Mouse (Mus musculus): Measurements from ENCODE around the gene Fbxo8.

Gene Fbxo8

GRCm38 (mm10) chr8:56611736-56612135 lies 60.8 kb downstream of the Fbxo8 start:
- DNase-seq (ENCODE audit: low spot score in 2 of 2): no peak

- no peak for DNase-seq (ENCODE audit: low spot score in 2 of 2)
Measured at GRCm38 (mm10) chr8:56614235-56614634, 63.3 kb downstream of the Fbxo8 start.

DNA sequence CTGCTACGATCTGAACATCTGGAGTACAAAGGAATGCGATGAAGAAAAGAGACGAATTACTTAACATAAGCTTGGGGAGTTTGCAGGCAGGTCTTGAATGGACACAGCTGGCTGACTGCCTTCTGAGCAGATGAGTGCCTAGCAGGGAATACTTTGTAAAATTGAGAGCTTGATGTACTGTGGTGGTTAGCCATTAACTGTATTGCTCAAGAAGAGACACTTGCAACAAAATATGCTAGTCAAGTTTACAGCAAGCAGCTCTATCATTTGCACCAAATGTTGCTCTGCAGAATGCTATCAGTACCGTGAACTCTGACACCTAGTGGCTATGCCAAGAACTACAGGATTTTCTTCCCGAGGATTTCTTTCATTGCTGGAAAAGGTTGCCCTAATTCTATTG lies 64.1 kb downstream of the Fbxo8 start:
- peak; percentile 34 to 41 for DNase-seq (ENCODE audit: low spot score in 2 of 2)

DNA sequence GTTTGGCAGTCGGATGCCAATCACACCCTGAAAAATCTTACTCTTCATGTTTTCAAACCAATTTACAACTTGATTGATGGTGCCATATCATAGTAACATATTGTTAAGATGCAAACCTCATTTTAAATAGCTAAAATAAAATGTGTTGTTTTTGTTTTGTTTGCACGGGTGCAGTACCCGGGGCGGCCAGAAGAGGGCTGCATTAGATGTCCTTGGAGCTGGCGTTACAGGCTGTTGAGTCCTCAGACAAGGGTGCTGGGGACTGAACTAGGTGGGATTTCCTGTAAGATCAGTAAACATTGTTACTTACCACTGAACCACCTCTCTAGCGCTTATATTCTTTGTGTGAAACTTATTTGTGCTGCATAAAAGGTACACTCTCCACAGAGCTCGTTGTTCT lies 65.4 kb downstream of the Fbxo8 start:
- DNase-seq (ENCODE audit: low spot score in 2 of 2): no peak

DNA sequence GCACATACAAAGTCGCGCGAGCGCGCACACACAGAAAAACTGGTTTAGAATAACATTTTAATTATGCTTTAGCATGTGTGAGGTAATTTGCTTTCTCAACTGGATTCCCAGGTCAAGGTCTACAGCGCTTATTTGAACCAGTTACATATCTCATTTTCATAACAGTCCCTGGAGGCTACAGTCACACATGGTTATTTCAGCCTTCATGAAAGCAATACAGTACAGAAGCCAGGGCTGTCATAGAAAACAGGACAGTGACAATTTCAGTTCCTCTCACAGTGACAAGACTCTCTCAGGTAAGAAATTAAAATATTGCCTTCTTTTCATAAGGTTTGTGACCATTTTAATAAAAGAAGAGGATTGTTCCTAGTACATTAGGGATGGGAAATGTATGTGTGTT lies 66.4 kb downstream of the Fbxo8 start:
- DNase-seq (ENCODE audit: low spot score in 2 of 2): no peak

DNA sequence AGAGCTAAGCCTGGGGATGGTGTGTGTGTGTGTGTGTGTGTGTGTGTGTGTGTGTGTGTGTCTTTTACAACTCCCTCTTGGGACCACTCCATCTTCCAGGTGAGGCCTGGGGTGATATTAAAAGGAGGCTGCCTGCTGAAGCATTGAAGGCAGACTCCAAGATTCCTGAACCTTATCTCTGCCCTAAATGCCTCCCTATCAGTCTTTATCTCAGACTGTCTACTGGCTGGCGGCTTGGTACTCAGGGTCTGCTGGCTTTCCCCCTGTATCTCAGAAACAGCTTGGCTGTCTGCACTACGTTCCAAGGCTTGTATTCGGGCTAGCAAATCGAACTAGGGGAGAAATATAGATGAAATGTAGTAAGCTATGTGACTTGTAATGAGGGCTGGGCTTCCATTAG lies 68.2 kb downstream of the Fbxo8 start:
- no peak for DNase-seq (ENCODE audit: low spot score in 2 of 2)

DNA sequence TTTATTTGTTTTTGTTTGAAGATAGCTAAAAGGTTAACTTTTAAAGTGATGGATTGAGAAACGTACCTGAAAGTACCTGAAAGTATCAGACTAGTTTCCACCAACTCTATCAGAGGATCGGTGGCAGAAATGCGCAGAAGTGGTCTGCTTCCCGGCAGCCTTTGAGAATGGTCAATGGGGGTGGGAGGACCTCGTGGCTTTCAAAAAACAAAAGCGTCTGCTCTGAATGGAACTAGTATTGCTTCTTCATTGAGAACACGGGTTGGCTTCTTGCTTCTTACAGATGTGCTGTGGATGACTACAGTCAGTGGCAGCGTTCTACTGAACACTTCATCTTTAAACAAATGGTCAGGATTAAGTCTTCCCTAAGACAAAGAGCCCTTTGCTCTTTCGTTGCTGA lies 68.7 kb downstream of the Fbxo8 start:
- DNase-seq (ENCODE audit: low spot score in 2 of 2): no peak

DNA sequence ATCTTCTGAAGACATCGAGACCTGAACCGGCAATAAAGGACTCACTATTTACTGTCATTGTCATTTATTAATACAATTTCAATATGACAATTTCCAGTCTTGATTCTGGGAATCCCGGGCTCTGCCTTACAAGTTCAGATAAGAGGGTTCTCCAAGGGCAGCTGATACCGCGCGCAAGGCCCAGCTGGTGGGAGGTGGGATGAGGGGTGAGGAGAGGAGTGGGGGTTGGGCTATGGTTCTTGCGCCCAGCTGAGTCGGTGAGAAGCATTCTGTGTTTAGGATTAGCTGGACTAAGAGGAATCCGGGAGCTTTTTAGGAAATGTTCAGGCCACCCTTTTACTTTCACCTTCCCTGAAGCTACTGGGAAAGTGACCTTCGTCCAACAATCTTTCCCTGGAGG lies 69.8 kb downstream of the Fbxo8 start:
- no peak for DNase-seq (ENCODE audit: low spot score in 2 of 2)

- no peak for DNase-seq (ENCODE audit: low spot score in 2 of 2)
Measured at GRCm38 (mm10) chr8:56621093-56621492, 70.2 kb downstream of the Fbxo8 start.

DNA sequence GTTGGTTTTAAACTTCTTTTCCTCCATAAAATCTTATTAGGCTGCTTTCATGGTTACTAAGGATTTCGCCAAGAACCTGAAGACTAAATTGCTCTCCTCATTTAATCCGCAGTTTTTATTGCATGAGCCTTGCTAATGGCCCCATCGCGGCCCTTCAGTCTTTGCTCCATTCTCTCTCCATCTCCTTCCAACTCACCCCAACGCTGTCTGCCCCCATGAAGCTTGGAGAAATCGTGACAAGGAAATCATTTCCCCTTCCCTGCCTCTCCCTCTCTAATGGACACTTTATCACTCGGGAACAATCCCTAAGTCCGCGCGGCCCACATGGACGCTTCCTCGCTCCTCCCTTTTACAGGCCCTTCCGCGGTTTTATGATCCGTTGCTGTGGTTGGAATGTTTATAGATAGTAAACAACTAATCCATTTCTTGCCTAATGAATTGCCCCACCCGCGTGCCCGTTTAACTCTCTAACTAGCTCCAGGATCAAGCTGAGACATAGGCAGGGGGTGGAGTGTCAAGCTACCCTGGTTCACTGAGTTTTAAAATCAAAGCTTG lies 71.7 kb downstream of the Fbxo8 start:
- DNase-seq (ENCODE audit: low spot score in 2 of 2): no peak

DNA sequence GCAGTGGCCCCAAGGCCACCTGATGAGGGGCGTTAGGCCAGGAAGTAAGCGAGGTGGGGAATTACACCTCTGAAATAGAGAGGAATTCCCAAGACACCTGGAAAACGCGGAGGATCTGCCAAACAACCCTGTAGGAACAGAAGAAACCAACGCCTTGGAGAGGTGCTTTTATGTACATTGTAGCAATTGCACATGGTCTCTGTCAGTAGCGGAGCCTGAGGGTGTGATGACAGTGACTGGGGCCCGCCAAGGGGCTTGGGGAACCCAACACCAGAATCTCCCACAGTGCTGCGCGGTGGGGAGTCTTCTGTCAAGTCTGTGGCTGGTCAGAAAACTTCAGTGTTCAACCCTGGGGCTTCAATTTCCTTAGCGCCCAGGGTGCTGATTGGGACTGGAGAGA lies 72.5 kb downstream of the Fbxo8 start:
- no peak for DNase-seq (ENCODE audit: low spot score in 2 of 2)

DNA sequence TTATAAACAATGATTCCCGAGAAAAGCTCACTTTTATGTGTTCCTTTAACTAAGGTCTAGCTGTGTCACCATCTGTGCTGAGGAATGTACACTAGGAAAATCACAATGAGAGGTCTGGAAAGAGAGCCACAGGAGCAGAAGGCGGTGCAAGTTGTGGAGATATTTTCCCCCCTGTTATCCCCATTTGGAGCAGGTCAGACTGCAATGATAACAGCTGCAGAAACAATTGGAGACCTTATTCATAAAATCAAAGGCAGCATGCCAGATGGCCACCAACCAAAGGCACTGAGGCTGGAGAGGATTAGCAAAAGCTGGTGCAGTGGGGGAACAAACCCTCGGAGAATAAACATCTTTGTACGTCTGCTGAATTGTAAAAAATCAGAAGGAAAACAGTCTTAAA lies 78.3 kb downstream of the Fbxo8 start:
- DNase-seq (ENCODE audit: low spot score in 2 of 2): no peak

DNA sequence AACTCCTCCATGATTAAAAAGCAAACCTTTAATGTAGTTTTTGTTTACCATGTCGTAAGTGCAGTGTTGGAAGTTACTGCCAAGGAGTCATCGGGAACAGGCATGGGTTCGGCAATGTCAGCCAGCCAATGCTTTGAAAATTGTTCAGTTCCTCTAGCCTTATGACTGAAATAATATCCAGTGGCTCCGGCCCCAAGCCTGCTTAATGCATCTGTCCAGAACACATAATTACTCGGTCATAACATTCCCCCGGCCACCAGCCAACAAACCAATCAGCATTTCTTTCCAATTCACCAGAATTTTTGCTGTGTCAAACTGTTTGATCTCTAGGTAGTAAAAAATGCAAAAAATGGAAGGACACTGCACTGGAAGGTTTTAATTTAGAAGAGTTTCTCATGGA lies 88.4 kb downstream of the Fbxo8 start:
- no peak for DNase-seq (ENCODE audit: low spot score in 2 of 2)

All from frontal cortex, postnatal 10 days (tissue).